Mouse (Mus musculus): Measurements from ENCODE around the gene Trim58. TPM values are rescaled to one million over a fixed set of nuclear protein-coding genes. Genes with fewer than 3 reads are reported as not detected.

Gene Trim58
- polyA plus RNA-seq, 1 experiment from 2014 or later: 1.5 TPM

DNA sequence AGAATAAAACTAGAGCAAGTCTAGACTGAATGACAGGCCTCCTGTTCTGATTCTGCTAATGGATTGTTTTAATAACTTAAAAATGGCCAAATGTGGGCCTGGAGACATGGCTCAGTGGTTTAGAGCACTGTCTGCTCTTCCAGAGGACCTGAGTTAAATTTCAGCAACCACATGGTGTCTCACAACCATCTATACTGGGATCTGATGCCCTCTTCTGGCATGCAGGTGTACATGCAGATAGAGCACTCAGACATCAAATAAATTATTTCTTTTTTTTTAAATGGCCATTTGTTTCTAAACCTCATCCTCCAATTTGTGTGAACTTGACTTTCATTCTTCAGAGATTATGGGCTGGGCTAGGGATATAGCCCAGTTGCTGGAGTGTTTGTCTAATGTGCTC, 29.0 kb downstream of the Trim58 start:
- no peak overlapping the region for H3K9ac ChIP-seq (ENCODE audit: low read length)
- H3K27ac ChIP-seq (replicated peaks): no peak overlapping the region
- H3K4me2 ChIP-seq (replicated peaks; ENCODE audit: low read depth): no peak overlapping the region
- H3K36me3 ChIP-seq (ENCODE audit: control insufficient read depth, insufficient read depth, low read length): no peaks in the 10 kb centered on the region
- DNase-seq (ENCODE audit: low spot score) (no peak), ATAC-seq (ENCODE audit: low FRiP score, low TSS enrichment) (no peak)
- H3K4me1 ChIP-seq (replicated peaks; ENCODE audit: control insufficient read depth, insufficient read depth): no peaks in the 10 kb centered on the region
- H3K4me3 ChIP-seq (ENCODE audit: low read depth, low read length): no peak overlapping the region
- peak; percentile 30 for TF ChIP-seq CTCF (IDR thresholded peaks at IDR 0.05; ENCODE audit: low read depth)
- TF ChIP-seq EP300 (optimal IDR thresholded peaks at IDR 0.05): no peak
- no peaks in the 10 kb centered on the region for H3K9me3 ChIP-seq (ENCODE audit: control insufficient read depth, low read length)
- H3K27me3 ChIP-seq (ENCODE audit: control insufficient read depth, insufficient read depth, low read length): no peaks in the 10 kb centered on the region

- H3K9ac ChIP-seq (ENCODE audit: low read length): no peak overlapping the region
Measured at GRCm38 (mm10) chr11:58671825-58672224, 31.6 kb downstream of the Trim58 start.

DNA sequence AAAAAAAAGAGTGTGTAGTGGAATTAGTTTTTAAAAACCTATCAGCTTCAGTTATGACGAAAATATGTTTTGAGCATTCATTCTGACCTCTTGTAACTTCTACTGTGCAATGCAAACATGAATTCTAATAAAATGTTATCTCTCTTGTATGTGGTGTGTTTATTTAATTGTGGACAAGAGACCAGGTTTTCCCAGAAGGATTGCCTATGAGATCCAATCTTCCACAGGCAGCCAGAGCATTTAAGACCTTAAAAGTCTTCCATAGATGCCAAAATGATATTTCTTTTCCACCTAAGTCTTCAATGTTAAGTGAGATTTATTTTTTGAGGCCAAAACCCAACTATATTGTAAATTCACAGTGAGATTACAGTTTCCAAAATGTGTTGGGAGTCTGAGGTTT, 40.5 kb downstream of the Trim58 start, which contains the start of gene Olfr320:
Gene Olfr320 (plus strand): TSS at position 301 of the 400 bp plus-strand sequence.
- H3K4me2 ChIP-seq (replicated peaks; ENCODE audit: low read depth): no peak within 1 kb of the TSS
- WGBS: 79% methylated on average over 1 of the region's 1 CpGs
- no peak within 1 kb of the TSS for H3K9ac ChIP-seq (ENCODE audit: low read length)
- H3K27me3 ChIP-seq (ENCODE audit: control insufficient read depth, insufficient read depth, low read length): no peaks in the 10 kb centered on the region
- no peaks in the 10 kb centered on the region for H3K36me3 ChIP-seq (ENCODE audit: control insufficient read depth, insufficient read depth, low read length)
- DNase-seq (ENCODE audit: low spot score): no peak
- TF ChIP-seq EP300 (optimal IDR thresholded peaks at IDR 0.05) (no peak), CTCF (IDR thresholded peaks at IDR 0.05; ENCODE audit: low read depth) (no peak)
- H3K4me3 ChIP-seq (ENCODE audit: low read depth, low read length): no peak within 1 kb of the TSS
- H3K4me1 ChIP-seq (replicated peaks; ENCODE audit: control insufficient read depth, insufficient read depth): no peaks in the 10 kb centered on the region
- no peak within 1 kb of the TSS for H3K27ac ChIP-seq (replicated peaks)
- no peak for ATAC-seq (ENCODE audit: low FRiP score, low TSS enrichment)
- no peaks in the 10 kb centered on the region for H3K9me3 ChIP-seq (ENCODE audit: control insufficient read depth, low read length)

More at GRCm38 (mm10) chr11:58671825-58672224, 31.6 kb downstream of the Trim58 start:
- H3K27ac ChIP-seq (replicated peaks): no peak overlapping the region
- H3K4me3 ChIP-seq (ENCODE audit: low read depth, low read length): no peak overlapping the region
- H3K9me3 ChIP-seq (ENCODE audit: control insufficient read depth, low read length): no peaks in the 10 kb centered on the region
- DNase-seq (ENCODE audit: low spot score) (no peak), ATAC-seq (ENCODE audit: low FRiP score, low TSS enrichment) (no peak)
- peak; percentile 48 for TF ChIP-seq CTCF (IDR thresholded peaks at IDR 0.05; ENCODE audit: low read depth)
- TF ChIP-seq EP300 (optimal IDR thresholded peaks at IDR 0.05): no peak
- WGBS: 58% methylated on average over 4 of the region's 4 CpGs
- H3K27me3 ChIP-seq (ENCODE audit: control insufficient read depth, insufficient read depth, low read length): no peaks in the 10 kb centered on the region
- no peak overlapping the region for H3K4me2 ChIP-seq (replicated peaks; ENCODE audit: low read depth)
- no peaks in the 10 kb centered on the region for H3K4me1 ChIP-seq (replicated peaks; ENCODE audit: control insufficient read depth, insufficient read depth)
- no peaks in the 10 kb centered on the region for H3K36me3 ChIP-seq (ENCODE audit: control insufficient read depth, insufficient read depth, low read length)

- DNase-seq (ENCODE audit: low spot score): no peak
- no peak within 1 kb of the TSS for H3K9ac ChIP-seq (ENCODE audit: low read length)
- H3K4me3 ChIP-seq (ENCODE audit: low read depth, low read length): no peak within 1 kb of the TSS
- no peak within 1 kb of the TSS for H3K27ac ChIP-seq (replicated peaks)
- H3K4me1 ChIP-seq (replicated peaks; ENCODE audit: control insufficient read depth, insufficient read depth): no peaks in the 10 kb centered on the region
- TF ChIP-seq CTCF (IDR thresholded peaks at IDR 0.05; ENCODE audit: low read depth): no peak
- TF ChIP-seq EP300 (optimal IDR thresholded peaks at IDR 0.05): no peak
- no peak within 1 kb of the TSS for H3K4me2 ChIP-seq (replicated peaks; ENCODE audit: low read depth)
- H3K27me3 ChIP-seq (ENCODE audit: control insufficient read depth, insufficient read depth, low read length): no peaks in the 10 kb centered on the region
- no peak for ATAC-seq (ENCODE audit: low FRiP score, low TSS enrichment)
- WGBS: 81% methylated on average over 3 of the region's 3 CpGs
- H3K9me3 ChIP-seq (ENCODE audit: control insufficient read depth, low read length): 0 out of 2 replicates have a peak, but pooled peaks cover 3% of the 10 kb centered on the region
- H3K36me3 ChIP-seq (ENCODE audit: control insufficient read depth, insufficient read depth, low read length): no peaks in the 10 kb centered on the region
Measured at GRCm38 (mm10) chr11:58698862-58699261, 58.6 kb downstream of the Trim58 start, which contains the start of gene Olfr319. Gene Olfr319 (plus strand): TSS chr11:58699162.

Other genes starting within 250 kb of the Trim58 start
- 1.6 and 3.3 TPM in 2 replicates for gene 1810065E05Rik, start 219.4 kb upstream of the Trim58 start, polyA plus RNA-seq (2015; fragmentation: Nextera tagmentation; extraction: Ambion mirVana)
- not detected in 2 replicates for gene Gm12253, start 207.9 kb upstream of the Trim58 start, polyA plus RNA-seq (2015; fragmentation: Nextera tagmentation; extraction: Ambion mirVana)
- not detected in 2 replicates for gene Lypd9, start 187.5 kb upstream of the Trim58 start, polyA plus RNA-seq (2015; fragmentation: Nextera tagmentation; extraction: Ambion mirVana)
- not detected in 2 replicates for gene Olfr30, start 178.2 kb upstream of the Trim58 start, polyA plus RNA-seq (2015; fragmentation: Nextera tagmentation; extraction: Ambion mirVana)
- not detected in 2 replicates for gene Olfr332, start 147.9 kb upstream of the Trim58 start, polyA plus RNA-seq (2015; fragmentation: Nextera tagmentation; extraction: Ambion mirVana)
- gene Olfr331, start 137.9 kb upstream of the Trim58 start, polyA plus RNA-seq (2015; fragmentation: Nextera tagmentation; extraction: Ambion mirVana): not detected in 2 replicates
- not detected in 2 replicates for gene Olfr330, start 105.6 kb upstream of the Trim58 start, polyA plus RNA-seq (2015; fragmentation: Nextera tagmentation; extraction: Ambion mirVana)
- not detected in 2 replicates for gene Olfr329-ps, start 94.0 kb upstream of the Trim58 start, polyA plus RNA-seq (2015; fragmentation: Nextera tagmentation; extraction: Ambion mirVana)
- 0.04 TPM in 1 of 2 replicates, not detected in the other for gene Olfr328, start 84.8 kb upstream of the Trim58 start, polyA plus RNA-seq (2015; fragmentation: Nextera tagmentation; extraction: Ambion mirVana)
- gene Olfr224, start 69.9 kb upstream of the Trim58 start, polyA plus RNA-seq (2015; fragmentation: Nextera tagmentation; extraction: Ambion mirVana): not detected in 2 replicates
- gene Olfr325, start 62.7 kb upstream of the Trim58 start, polyA plus RNA-seq (2015; fragmentation: Nextera tagmentation; extraction: Ambion mirVana): not detected in 2 replicates
- gene Olfr324, start 45.4 kb upstream of the Trim58 start, polyA plus RNA-seq (2015; fragmentation: Nextera tagmentation; extraction: Ambion mirVana): not detected in 2 replicates
- 1,000 and 1,066 TPM in 2 replicates for gene 2210407C18Rik, start 24.4 kb upstream of the Trim58 start, polyA plus RNA-seq (2015; fragmentation: Nextera tagmentation; extraction: Ambion mirVana)
- gene Olfr323, start 10.0 kb upstream of the Trim58 start, polyA plus RNA-seq (2015; fragmentation: Nextera tagmentation; extraction: Ambion mirVana): 0.29 and 0.46 TPM in 2 replicates
- not detected in 2 replicates for gene Olfr322, start 18.3 kb downstream of the Trim58 start, polyA plus RNA-seq (2015; fragmentation: Nextera tagmentation; extraction: Ambion mirVana)
- gene Olfr320, start 40.6 kb downstream of the Trim58 start, polyA plus RNA-seq (2015; fragmentation: Nextera tagmentation; extraction: Ambion mirVana): not detected in 2 replicates
- not detected in 2 replicates for gene Olfr319, start 58.7 kb downstream of the Trim58 start, polyA plus RNA-seq (2015; fragmentation: Nextera tagmentation; extraction: Ambion mirVana)
- not detected in 2 replicates for gene Olfr318, start 83.5 kb downstream of the Trim58 start, polyA plus RNA-seq (2015; fragmentation: Nextera tagmentation; extraction: Ambion mirVana)
- gene Olfr317, start 98.7 kb downstream of the Trim58 start, polyA plus RNA-seq (2015; fragmentation: Nextera tagmentation; extraction: Ambion mirVana): 0.06 TPM in 1 of 2 replicates, not detected in the other
- gene Olfr316, start 112.3 kb downstream of the Trim58 start, polyA plus RNA-seq (2015; fragmentation: Nextera tagmentation; extraction: Ambion mirVana): not detected in 2 replicates
- gene Olfr315, start 132.7 kb downstream of the Trim58 start, polyA plus RNA-seq (2015; fragmentation: Nextera tagmentation; extraction: Ambion mirVana): not detected in 2 replicates
- not detected in 2 replicates for gene Olfr314, start 142.5 kb downstream of the Trim58 start, polyA plus RNA-seq (2015; fragmentation: Nextera tagmentation; extraction: Ambion mirVana)
- gene Fam183b, start 161.5 kb downstream of the Trim58 start, polyA plus RNA-seq (2015; fragmentation: Nextera tagmentation; extraction: Ambion mirVana): 3.1 and 3.7 TPM in 2 replicates
- not detected in 2 replicates for gene Olfr313, start 174.5 kb downstream of the Trim58 start, polyA plus RNA-seq (2015; fragmentation: Nextera tagmentation; extraction: Ambion mirVana)
- gene Olfr312, start 188.8 kb downstream of the Trim58 start, polyA plus RNA-seq (2015; fragmentation: Nextera tagmentation; extraction: Ambion mirVana): 0.04 TPM in 1 of 2 replicates, not detected in the other
- gene Olfr311, start 198.8 kb downstream of the Trim58 start, polyA plus RNA-seq (2015; fragmentation: Nextera tagmentation; extraction: Ambion mirVana): 0.08 TPM in 1 of 2 replicates, not detected in the other
- 2.4 and 2.6 TPM in 2 replicates for gene Gm12258, start 206.7 kb downstream of the Trim58 start, polyA plus RNA-seq (2015; fragmentation: Nextera tagmentation; extraction: Ambion mirVana)
- gene 2810021J22Rik, start 226.8 kb downstream of the Trim58 start, polyA plus RNA-seq (2015; fragmentation: Nextera tagmentation; extraction: Ambion mirVana): 2.6 and 3.2 TPM in 2 replicates